Mouse (Mus musculus): ENCODE results near the gene Gm20498.
"Not testable (repeated sequence)": the region's sequence is repeated elsewhere in the genome, so short reads cannot be mapped to it uniquely, and the experiment has no call there.

Gm20498 gene

DNA sequence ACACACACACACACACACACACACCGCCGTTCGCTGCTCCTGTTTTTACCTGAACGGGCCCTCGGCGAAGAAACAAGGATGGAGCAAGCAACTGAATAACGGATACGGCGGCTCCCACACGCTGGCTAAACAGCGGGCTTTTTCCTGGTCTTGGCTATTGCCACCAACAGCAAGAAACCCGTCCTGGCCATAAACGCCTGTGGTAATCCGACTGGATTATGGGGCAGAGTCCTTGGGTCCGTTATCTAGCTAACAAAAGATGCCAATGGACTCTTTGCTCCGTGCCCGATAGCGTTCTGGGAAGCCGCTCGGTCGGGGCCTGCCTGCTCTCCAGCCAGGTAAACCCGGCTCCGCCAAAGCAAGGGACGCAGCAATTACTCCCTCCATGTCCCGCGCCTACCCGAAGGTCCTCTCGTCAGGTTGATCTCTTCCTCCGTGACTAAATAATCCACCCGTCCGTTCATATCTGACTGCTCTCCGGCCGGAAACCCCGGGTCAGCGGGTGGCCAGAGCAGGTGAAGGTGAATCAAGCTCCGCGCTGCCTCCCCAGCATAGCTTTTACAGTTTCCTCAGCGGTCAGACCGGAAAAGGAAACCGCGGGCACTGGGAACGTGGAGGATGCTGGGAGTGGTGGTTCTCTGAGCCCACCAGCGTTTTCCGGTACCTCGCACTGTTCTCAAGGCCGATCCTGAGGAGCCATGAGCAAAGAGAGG, at the start of gene Gm20498, which contains the start of gene Synj2bp:
Gm20498 (minus strand) TSS at position 590 of the 713 bp plus-strand sequence.
Synj2bp (minus strand) TSS at position 596 of the 713 bp plus-strand sequence.
- peak; percentile 85 to 86 for DNase-seq

DNA sequence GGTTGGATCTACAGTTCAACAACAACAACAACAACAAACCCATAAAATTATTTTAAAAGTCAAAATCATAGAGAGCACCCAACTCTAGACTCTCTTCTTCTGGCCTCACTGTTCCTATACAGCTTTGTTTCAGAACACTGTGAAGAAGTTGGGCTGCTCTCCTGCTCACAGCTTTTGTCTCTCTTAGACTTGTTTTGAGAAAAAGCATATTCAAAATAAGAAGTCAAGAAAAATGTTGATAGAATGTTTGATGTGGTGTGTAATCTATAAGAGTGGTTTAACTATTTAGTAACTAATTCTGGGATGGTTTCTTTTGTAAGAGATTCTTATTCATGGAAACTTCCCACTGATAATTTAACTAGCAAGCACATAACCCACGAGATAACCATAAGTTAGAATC, 35.7 kb upstream of the Gm20498 start, which contains the start of gene Adam21:
Adam21 (minus strand) TSS at position 101 of the 400 bp plus-strand sequence.
- no peak for DNase-seq

DNA sequence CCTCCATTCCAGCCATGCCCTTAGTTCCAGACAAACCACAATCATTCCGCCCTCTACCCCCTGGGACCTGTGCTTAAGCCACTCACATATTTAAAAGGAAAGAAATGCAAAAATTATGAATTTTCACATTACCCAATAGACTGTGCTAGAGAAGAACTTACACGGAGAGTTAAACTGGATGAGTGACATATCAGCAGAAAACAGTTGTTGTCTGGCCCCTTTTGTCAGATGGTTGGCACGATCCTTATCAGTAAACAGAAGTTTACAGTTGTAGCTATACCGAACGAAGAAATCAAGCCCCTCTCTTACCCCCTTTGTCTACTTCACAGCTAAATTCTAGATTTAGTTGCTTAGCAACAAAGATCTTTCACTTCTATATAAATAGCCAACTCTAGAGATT, 35.2 kb upstream of the Gm20498 start:
- no peak for DNase-seq

DNA sequence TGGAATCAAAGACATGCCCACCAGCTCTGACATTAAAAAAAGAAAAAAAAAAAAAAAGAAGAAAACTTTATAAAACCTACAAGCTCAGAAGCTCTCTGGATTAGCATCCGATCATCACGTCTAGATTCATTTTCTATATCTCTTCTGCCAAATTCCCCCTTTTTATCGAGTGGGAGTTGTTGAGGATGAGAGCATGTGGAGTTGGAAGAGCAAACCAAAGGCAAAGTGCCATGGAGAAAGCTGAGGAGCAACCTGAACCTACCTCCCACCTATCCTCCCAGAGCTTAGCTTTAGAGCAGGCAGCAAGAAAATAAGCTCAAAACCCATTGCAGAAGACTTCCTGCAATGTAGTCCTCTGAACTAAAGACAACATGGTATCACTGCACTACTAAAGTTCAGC, 31.5 kb upstream of the Gm20498 start:
- no peak for DNase-seq

DNA sequence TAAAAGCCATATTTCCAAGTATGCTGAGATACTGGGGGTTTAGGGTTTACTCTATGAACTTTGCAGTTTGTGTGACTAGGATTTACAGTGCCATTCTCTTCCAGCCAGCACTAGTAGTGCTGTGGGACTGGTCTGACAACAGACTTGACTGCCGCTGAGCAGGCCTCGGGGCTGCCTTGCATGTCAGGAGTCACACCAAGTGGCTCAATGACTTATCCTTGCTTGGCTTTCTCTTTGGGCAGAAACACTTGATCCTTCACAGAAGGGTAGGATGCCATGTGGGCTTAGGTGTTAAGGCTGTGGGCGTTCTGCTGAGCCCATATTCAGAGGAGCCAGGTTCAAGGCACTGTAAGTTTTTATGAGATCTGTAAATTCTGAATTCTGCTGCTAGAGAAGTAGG, 16.6 kb upstream of the Gm20498 start:
- DNase-seq = no peak

DNA sequence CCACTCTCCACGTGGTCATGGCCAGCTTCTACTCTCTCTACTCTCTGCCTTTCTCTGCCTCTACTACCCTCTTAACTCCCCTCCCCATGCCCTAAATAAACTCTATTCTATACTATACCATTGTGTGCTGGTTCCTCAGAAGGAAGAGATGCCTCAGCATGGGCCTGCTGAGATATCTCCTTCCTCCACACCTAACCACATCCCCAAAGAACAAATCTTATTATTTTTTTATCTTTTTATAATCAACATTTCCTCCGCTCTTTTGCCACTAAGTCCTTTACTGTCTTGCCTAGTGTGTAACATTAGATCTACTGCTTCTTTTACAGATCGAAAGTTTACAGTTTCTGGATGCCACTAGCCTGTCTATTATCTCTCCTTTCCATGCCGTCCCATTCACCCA, 14.5 kb upstream of the Gm20498 start:
- no peak for DNase-seq

DNA sequence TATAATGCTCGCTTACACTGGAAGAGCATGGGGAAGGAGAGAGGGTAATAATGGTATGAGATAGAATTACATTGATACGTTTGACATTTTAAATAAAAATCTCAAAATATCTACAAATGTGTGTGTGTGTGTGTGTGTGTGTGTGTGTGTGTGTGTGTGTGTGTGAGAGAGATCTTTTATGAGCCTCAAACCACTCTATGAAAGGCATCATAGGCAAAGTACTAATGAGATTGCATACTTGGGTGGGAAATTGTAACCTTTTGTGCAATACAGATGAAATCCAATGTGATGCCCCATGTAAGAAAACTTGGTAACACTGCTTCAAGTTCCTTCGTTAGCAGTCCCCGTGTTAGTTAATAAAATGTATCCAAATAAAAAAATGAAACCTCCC, 319 bp upstream of the Gm20498 start:
- DNase-seq = no peak

DNA sequence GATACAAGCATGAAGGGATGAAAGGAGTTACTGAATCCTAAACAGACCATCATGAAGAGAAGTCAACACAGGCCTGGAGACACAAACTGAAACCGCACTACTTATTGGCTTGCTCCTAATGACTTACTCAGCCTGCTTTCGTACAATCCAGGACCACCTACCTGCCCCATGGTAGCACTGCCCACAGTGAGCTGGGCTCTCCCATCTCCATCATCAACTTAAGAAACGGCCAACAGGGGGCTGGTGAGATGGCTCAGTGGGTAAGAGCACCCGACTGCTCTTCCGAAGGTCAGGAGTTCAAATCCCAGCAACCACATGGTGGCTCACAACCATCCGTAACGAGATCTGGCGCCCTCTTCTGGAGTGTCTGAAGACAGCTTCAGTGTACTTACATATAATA, 2.1 kb downstream of the Gm20498 start:
- not testable (repeated sequence) for DNase-seq

DNA sequence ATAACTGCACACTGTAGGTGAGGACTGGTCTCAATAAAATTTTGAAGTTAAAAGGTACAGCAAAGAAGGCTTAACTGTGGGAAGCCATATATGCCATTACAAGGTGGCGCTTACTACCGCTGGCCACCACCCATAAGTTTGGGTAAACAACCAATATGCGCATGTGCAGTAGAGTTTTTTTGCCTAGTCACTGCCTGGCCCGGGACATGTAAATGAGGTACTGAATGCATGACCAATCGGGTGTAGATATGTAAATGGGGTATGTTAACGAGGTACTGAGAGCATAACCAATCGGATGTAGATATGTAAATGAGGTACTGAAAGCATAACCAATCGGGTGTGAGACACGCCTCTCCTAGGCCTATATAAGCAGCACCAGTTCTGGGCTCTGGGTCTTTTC, 35.8 kb downstream of the Gm20498 start:
- DNase-seq = not testable (repeated sequence)

DNA sequence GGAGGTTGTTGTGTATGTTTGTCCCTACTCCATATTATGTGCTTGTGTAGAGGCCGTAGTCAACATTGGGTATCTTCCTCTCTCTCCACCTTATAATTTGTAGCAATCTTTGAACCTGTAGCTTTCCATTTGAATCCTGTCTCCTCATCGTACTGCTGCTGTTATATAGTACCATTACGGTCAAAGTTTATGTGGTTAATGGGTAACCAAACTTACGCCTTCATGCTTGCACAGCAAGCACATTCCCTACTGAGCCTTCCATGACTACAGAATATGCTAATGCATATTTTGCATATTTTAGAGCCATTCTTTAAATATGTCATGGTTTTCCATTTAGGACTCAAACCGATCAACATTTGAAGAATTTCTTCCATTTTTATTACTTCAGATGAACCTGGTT, 42.2 kb downstream of the Gm20498 start:
- no peak for DNase-seq

DNA sequence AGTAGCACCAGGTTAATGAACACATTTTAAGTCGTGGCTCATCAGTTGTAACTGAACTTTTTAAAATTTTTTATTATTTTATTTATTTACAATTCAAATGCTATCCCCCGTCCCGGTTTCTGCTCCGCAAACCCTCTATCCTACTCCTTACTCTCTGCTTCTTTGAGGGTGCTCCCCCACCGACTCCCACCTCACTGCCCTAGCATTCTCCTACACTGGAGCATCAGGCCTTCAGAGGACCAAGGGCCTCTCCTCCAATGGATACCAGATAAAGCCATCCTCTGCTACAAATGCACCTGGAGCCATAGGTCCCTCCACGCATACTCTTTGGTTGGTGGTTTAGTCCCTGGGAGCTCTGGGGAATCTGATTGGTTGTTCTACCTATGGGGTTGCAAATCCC, 47.4 kb downstream of the Gm20498 start:
- peak; percentile 3 to 16 for DNase-seq

DNA sequence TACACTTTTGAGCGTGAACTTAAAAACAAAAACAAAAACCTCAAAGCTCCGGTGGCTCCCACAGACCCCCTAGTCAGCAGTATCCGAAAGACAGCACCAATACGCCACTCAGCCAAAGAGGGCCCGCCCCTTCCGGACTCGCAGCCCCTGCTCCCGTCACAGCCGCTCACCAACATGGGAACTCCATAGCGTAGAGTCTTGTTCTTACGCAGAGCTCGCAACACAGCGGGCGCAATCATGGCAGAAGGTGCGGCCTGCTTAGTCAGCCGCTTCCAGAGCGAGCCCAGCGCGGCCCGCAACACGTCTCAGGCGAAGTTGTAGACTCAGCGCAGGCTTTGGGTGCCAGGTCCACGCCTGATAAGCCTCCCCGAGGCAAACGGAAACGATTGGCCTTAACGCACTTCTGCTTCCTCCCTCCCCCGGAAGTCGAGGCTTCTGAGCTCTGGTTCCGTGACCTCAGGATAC, 47.9 kb downstream of the Gm20498 start, which contains the start of gene Cox16:
Cox16 (minus strand) TSS at position 401 of the 465 bp plus-strand sequence.
- peak; percentile 88 to 89 for DNase-seq

DNA sequence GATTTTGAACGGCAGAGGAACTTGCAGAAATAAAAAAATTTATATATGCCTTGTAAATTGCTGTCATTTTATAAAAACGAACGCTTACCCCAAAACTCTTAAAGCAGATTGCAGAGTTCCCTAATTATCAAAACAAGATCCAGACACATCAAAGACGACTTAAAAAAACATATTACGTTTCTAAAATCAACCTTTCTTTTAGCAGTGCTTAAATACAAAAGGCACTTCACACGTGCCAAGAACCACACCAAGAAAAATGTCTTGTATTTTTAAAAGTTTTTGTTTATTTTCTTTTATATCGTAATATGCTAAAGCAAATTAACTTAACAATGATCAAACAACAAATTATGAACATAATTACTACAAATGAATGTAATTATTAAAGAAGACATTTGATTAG, 48.5 kb downstream of the Gm20498 start:
- DNase-seq = no peak

DNA sequence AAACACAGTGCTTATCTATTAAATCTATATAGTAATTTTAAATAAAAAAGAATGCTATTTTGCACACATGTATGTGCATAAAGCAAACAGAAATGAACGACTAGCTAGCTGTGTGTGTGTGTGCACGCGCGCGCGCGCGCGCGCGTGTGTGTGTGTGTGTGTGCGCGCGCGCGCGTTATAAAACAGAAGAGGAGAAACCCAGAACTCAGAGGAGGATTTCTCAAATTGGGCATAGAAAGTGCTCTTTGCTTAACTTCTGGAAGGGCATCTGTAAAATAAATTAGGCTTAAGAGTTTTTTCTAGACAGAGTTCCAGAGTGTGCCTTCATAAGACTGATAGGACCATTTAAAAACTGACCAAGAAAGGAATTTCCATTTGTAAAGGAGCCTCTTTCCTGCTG, 49.0 kb downstream of the Gm20498 start:
- no peak for DNase-seq

DNA sequence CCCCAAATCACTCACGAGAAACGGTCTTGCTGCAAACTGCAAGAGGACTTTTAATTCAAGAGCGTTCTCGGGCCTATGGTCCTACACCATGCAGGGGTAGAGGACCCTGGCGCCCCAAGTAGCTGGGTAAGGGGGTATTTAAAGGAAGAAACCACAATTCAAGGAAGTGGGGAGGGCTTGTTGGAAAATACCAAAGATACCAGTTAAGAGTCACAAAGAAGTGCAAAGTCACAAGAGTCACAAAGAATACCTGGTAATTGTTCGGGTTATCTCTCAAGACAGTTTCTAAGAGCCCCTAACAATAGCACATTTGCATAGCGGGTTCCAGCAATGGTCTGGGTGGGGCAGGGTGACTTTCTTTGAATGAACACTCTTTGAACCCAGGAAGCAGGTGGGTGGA, 73.7 kb downstream of the Gm20498 start:
- not testable (repeated sequence) for DNase-seq

DNA sequence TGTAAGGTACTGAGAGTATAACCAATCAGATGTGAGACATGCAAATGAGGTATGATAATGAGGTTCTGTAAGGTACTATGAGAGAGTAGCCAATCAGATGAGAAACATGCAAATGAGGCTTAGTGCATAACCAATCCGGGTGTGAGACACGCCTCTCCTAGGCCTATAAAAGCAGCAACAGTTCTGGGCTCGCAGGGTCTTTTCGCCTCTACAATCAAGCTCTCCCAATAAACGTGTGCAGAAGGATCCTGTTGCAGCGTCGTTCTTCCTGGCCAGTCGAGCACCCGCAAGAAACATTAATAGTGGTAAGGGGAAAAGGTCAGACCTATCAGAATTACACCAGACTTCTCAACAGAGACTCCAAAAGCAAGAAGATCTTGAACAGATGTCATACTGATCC, 93.7 kb downstream of the Gm20498 start:
- not testable (repeated sequence) for DNase-seq

DNA sequence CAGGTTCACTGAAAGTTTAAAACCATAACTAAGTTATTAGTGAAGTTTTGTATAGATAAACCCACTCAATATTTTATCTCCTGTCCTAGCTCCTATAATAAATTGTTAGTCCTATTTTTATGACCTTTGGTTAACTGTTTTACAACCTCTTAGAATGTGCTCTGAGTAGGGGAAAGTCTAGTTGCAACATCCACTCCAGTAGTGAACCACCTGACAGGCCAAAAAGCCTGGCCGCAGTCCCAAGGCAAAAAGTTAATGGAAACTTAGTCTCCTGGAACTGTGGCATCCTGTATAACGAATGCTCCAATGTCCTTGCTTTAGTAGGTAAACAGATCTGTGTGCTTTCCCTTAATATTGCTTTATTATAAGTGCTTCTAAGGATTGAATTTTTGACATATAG, 97.9 kb downstream of the Gm20498 start:
- not testable (repeated sequence) for DNase-seq

DNA sequence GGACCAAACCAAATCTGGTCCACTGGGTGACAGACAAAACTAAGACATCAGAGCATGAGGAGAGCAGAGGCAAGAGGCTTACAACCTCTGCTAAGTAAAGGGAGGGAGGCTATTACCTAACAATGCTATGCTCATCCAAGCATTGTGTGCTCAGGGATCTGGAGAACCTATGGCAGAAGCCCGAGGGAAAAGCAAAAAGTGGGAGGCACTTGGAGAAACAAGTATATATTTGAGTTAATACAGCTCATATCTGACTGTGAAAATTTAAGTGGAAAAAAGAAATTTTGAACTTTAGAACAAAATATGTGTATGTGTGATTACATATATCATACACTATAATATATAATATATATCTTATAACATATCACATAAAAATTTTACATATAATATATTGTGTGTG, 110.9 kb downstream of the Gm20498 start, which contains the start of gene Adam4:
Adam4 (minus strand) TSS at position 101 of the 400 bp plus-strand sequence.
- no peak for DNase-seq

DNA sequence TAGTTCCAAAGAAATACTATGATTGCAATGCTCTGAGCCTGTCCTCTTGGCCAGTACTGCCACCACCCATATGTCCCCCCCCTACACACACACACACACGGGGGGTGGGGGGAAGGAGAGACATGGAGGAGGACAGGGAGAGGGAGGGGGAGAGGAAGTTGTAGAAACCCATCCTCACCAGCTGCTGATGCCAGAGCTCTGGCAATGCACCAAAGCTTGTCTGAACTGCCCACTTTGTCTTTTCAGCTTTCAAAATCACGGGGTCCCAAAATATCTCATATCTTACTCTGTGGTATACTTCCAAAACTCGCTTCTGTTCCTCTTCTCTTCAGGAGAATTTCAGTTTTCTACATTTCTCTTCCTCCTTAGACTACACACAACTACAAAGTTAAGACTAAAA, 119.5 kb downstream of the Gm20498 start:
- no peak for DNase-seq

DNA sequence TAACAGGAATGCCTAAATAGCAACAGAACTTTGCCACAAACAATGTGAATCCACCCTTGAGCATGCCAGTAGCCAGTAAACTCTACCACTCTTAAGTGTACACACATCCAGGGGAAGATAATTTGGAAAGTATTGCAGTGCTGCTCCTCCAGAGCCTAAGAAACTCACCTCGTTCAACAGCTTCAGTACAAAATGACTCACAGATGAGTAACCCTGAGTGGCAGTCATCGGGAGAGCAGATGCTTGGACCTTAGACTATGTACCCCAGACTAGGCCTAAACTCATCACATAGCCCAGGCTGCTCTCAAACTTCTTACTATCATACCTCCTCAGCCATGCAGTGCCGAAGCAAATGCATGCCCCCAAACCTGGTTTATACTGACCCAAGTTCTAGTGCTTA, 123.7 kb downstream of the Gm20498 start:
- no peak for DNase-seq

DNA sequence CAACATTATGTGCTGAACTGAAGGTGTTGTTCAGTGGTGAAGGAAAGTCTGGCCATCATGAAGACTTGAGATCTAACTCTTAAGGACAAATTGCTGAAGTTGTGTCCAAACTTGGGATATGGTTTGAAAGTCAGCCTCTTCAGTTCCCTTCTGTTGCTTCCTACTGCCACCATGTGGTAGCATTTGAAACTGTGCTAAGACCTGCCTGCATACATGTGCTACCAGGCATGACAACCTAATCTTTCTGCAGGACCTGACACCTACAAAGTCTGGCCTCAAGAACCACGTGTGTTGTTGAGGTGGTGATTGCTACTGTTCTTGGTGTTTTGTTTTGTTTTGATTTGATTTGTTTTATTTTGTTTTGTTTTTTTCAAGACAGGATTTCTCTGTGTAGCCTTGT, 130.5 kb downstream of the Gm20498 start:
- DNase-seq = peak; percentile 11 to 37

DNA sequence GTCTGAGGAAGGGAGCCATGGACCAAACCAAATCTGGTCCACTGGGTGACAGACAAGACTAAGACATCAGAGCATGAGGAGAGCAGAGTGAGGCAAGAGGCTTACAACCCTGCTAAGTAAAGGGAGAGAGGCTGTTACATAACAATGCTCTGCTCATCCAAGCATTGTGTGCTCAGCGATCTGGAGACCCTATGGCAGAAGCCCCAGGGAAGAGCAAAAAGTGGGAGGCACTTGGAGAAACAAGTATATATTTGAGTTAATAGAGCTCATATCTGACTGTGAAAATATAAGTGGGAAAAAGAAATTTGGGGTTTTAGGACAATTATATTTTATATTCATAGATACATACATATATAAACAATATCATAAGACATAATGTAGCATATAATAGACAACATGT, 153.3 kb downstream of the Gm20498 start, which contains the start of gene Gm4787:
Gm4787 (minus strand) TSS at position 101 of the 400 bp plus-strand sequence.
- not testable (repeated sequence) for DNase-seq

DNA sequence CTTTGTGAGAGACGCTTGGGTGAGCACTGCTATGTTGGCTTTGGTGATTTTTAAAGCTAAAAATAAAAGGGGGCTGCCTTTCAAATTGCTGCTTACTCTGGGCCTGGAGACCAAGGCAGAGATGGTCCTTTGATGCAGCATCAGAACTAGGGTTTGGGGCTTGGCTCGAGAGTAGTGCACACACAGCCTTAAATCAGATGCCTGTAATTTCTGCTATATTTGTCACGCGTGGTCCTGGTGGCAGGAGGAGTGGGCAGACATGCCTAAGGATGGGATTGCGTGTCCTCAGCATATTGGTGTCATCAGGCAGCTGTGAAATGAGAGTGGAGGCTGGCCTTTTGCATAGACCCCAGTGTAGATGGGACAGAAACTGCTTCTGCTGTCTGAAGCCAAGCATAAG, 198.9 kb downstream of the Gm20498 start:
- no peak for DNase-seq

DNA sequence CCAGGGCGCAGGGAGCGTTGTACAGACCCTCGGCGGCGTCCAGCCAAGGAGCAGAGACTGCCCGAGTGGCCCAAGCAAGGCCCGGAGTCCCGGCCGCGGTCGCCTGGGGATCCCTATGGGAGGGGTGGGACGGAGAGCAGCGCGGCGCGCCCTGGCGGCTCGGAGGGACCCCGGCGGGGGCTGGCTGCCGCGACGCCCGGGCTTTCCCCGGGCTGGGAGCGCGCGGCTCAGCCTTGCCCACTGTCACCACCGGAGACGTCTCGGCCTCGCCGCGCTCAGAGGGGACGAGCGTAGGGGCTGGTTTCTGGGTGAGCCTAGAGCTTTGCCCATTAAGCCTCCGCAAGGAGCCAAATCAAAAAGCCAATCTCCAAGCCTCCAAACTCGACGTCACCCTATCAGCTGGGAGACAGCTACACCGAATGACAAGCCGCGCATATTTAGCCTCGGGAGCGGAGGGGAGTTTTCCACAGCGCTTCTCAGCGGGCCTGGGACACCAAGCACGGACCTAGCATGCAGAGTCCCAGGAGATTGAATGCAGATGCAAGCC, 199.8 kb downstream of the Gm20498 start, which contains the start of gene Slc8a3:
Slc8a3 (minus strand) TSS at position 306 of the 547 bp plus-strand sequence.
- no peak for DNase-seq

Data from thymus, postnatal 36 days (tissue).